In the genomic region with DNA sequence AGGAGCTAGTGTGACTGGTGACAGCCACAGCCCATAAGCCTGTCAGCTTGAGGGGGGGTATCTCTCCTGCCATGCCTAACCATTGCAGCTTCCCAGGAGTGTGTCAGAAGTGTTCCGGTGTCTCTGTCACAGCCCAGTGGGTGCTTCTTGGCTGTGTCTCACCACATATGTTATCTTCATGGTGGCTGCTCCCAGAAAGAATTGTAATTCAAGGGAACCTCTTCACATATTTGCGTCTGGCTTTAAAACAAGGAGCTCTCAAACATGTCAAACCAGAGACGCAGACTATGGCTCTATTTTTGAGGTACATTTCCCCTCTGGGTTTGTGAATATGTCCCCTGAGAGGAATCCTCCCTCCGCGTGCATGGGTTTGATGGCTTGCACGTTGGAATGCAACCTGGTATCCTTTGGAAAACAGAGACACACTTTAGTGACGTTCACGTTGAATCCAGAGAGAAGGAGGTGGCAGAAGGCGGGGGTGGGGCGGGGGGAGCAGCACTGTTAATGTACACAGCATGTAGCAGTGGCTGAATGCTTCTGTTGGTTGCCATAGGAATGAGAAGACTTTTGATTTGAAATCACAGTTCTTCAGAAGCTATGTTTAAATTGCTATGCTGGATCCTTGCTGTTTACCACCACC, we compare ENCODE assay signal across 10 mouse cellular contexts. TPM values are rescaled to one million over a fixed set of nuclear protein-coding genes. Genes with fewer than 3 reads are reported as not detected.
DNase-seq lines count a peak whose midpoint lies in the region; ATAC-seq and TF ChIP-seq lines count a peak whose summit lies in the region.
"Had no signal": no experiment of that assay in that cellular context is flagged by ENCODE, and none has a peak within 500 bp of the region (broad histone marks: within the 10 kb centered on the region; RNA-seq: fewer than 3 reads in every experiment).

No protein-coding gene starts in this region.

- no peaks in the 10 kb centered on the region for H3K36me3 ChIP-seq in lung, embryonic 16.5 days (ENCODE audit: control insufficient read depth, insufficient read depth, low read length)
- H3K36me3 ChIP-seq in forebrain, embryonic 15.5 days, result no peaks in the 10 kb centered on the region

- peak overlapping the region; percentile 6; the same call in 1 of the 2 replicates for H3K4me2 ChIP-seq in lung, embryonic 16.5 days (ENCODE audit: low read depth, low read length)
- peak overlapping the region; percentile 9; the same call in 1 of the 2 replicates for H3K4me2 ChIP-seq in forebrain, embryonic 15.5 days (replicated peaks)

- no peak for TF ChIP-seq POLR2A in cerebellum, adult 2 months (IDR thresholded peaks at IDR 0.05; ENCODE audit: borderline replicate concordance, insufficient read depth, low read length)

- WGBS in lung, embryonic 16.5 days, result 40% methylated on average over 10 of the region's 10 CpGs
- 14% methylated on average over 10 of the region's 10 CpGs for WGBS in cerebellum, adult 2 months
- 51% methylated on average over 10 of the region's 10 CpGs for WGBS in forebrain, embryonic 15.5 days

- TF ChIP-seq CTCF in cerebellum, adult 2 months (IDR thresholded peaks at IDR 0.05; ENCODE audit: borderline replicate concordance, insufficient read depth, low read depth, low read length), result no peak

- H3K9me3 ChIP-seq in lung, embryonic 16.5 days (ENCODE audit: control insufficient read depth, low read length), result no peaks in the 10 kb centered on the region
- no peaks in the 10 kb centered on the region for H3K9me3 ChIP-seq in forebrain, embryonic 15.5 days

- H3K4me1 ChIP-seq in lung, embryonic 16.5 days (replicated peaks; ENCODE audit: control insufficient read depth, insufficient read depth, low read length), result no peaks in the 10 kb centered on the region
- H3K4me1 ChIP-seq in cerebellum, adult 2 months (ENCODE audit: control insufficient read depth, insufficient read depth, low read length), result no peaks in the 10 kb centered on the region; the same call in 1 of the 2 replicates
- H3K4me1 ChIP-seq in forebrain, embryonic 15.5 days, result peaks cover 13% of the 10 kb centered on the region

- H3K27me3 ChIP-seq in lung, embryonic 16.5 days (ENCODE audit: control insufficient read depth, insufficient read depth, low read depth, low read length), result no peaks in the 10 kb centered on the region
- H3K27me3 ChIP-seq in cerebellum, adult 2 months (ENCODE audit: control insufficient read depth, insufficient read depth, low read length), result no peaks in the 10 kb centered on the region
- H3K27me3 ChIP-seq in forebrain, embryonic 15.5 days, result no peaks in the 10 kb centered on the region

- ATAC-seq in lung, embryonic 16.5 days (ENCODE audit: low read depth), result 0 out of 2 replicates have a peak, but pooled peaks have one; percentile 23
- ATAC-seq in forebrain, embryonic 15.5 days (replicated peaks), result peak; percentile 90
- ATAC-seq: liver, postnatal 0 days had no signal

- no peak overlapping the region for H3K9ac ChIP-seq in lung, embryonic 16.5 days (ENCODE audit: low read length)
- no peak overlapping the region for H3K9ac ChIP-seq in forebrain, embryonic 15.5 days (replicated peaks)
- H3K9ac ChIP-seq: liver, postnatal 0 days had no signal

- H3K4me3 ChIP-seq in lung, embryonic 16.5 days (ENCODE audit: low read length), result no peak overlapping the region
- no peak overlapping the region for H3K4me3 ChIP-seq in cerebellum, adult 2 months (replicated peaks; ENCODE audit: insufficient read depth, low read depth, low read length)
- no peak overlapping the region; the same call in 1 of the 2 replicates for H3K4me3 ChIP-seq in forebrain, embryonic 15.5 days

- DNase-seq in lung, postnatal 4 days, result no peak
- peak; percentile 47 to 67 for DNase-seq in cerebellum, adult 2 months
- peak; percentile 61 for DNase-seq in right cerebral cortex, postnatal 25 days
- DNase-seq in urinary bladder, postnatal 36 days (ENCODE audit: low spot score in 2 of 2), result no peak
- no peak for DNase-seq in spleen, adult 18-20 months
- DNase-seq: kidney, adult 2 months; liver, postnatal 0 days; thymus, postnatal 36 days had no signal

- no peak overlapping the region for H3K27ac ChIP-seq in lung, embryonic 16.5 days (ENCODE audit: low read length)
- no peak overlapping the region for H3K27ac ChIP-seq in cerebellum, adult 2 months (ENCODE audit: insufficient read depth, low read length)
- H3K27ac ChIP-seq in forebrain, embryonic 15.5 days (replicated peaks), result peak overlapping the region; percentile 60

RNA-seq across cellular contexts. Expression of a gene that starts 8.7 kb away (rescaled TPM):
- 7.4 and 8.1 TPM in 2 replicates for polyA plus RNA-seq in lung, embryonic 16.5 days (2015; fragmentation: Nextera tagmentation; extraction: Ambion mirVana)
- polyA plus RNA-seq in cerebellum, adult 2 months (2012; rRNA removed), result 46.9 and 50.4 TPM in 2 replicates
- polyA plus RNA-seq in forebrain, embryonic 15.5 days (2015; fragmentation: Nextera tagmentation; extraction: Ambion mirVana), result 73.1 and 83.8 TPM in 2 replicates

Comparison
In these comparisons a context has a peak if more than half of its experiments do, and no peak if none do; other contexts are left out.
1. DNase-seq: peak in cerebellum, adult 2 months (2 of 2) and right cerebral cortex, postnatal 25 days (single experiment); none in lung, postnatal 4 days (0 of 2), urinary bladder, postnatal 36 days (0 of 2) and spleen, adult 18-20 months (0 of 2).